Mouse (Mus musculus): ENCODE results near the gene Rpl3. TPM values are rescaled to one million over a fixed set of nuclear protein-coding genes. Genes with fewer than 3 reads are reported as not detected.
A peak's percentile ranks its signal among the peaks of the same experiment; 100 is the strongest.

Rpl3 gene
- polyA plus RNA-seq, 1 experiment from 2014 or later: 1,133 TPM

GRCm38 (mm10) chr15:80083740-80084139 is 7.9 kb downstream of the Rpl3 start:
- H3K9ac ChIP-seq (ENCODE audit: low read depth, low read length): peak overlapping the region; percentile 70
- ATAC-seq: no peak; the same call in 1 of the 2 replicates
- WGBS: under 1% methylated on average over 12 of the region's 12 CpGs
- peaks cover 22% of the 10 kb centered on the region for H3K4me1 ChIP-seq (ENCODE audit: control insufficient read depth, insufficient read depth, low read length)
- no peaks in the 10 kb centered on the region for H3K27me3 ChIP-seq (replicated peaks; ENCODE audit: control insufficient read depth, insufficient read depth, low read length)
- peak overlapping the region; percentile 81 for H3K4me2 ChIP-seq (ENCODE audit: low read depth, low read length)
- peaks cover 3% of the 10 kb centered on the region for H3K9me3 ChIP-seq (ENCODE audit: control insufficient read depth, low read length)
- peak overlapping the region; percentile 93 for H3K27ac ChIP-seq (ENCODE audit: low read length)
- H3K36me3 ChIP-seq (ENCODE audit: control insufficient read depth, insufficient read depth, low read length): peaks cover 12% of the 10 kb centered on the region
- H3K4me3 ChIP-seq (ENCODE audit: low read length): peak overlapping the region; percentile 89

GRCm38 (mm10) chr15:80083276-80083731 is 8.4 kb downstream of the Rpl3 start:
- H3K36me3 ChIP-seq (ENCODE audit: control insufficient read depth, insufficient read depth, low read length): peaks cover 16% of the 10 kb centered on the region
- peak overlapping the region; percentile 93 for H3K27ac ChIP-seq (ENCODE audit: low read length)
- peak overlapping the region; percentile 89 for H3K4me3 ChIP-seq (ENCODE audit: low read length)
- H3K4me1 ChIP-seq (ENCODE audit: control insufficient read depth, insufficient read depth, low read length): peaks cover 22% of the 10 kb centered on the region
- peaks cover 3% of the 10 kb centered on the region for H3K9me3 ChIP-seq (ENCODE audit: control insufficient read depth, low read length)
- peak; percentile 94 for ATAC-seq
- H3K27me3 ChIP-seq (replicated peaks; ENCODE audit: control insufficient read depth, insufficient read depth, low read length): no peaks in the 10 kb centered on the region
- peak overlapping the region; percentile 81 for H3K4me2 ChIP-seq (ENCODE audit: low read depth, low read length)
- peak overlapping the region; percentile 97 for H3K9ac ChIP-seq (ENCODE audit: low read depth, low read length)
- WGBS: under 1% methylated on average over 30 of the region's 30 CpGs

- Histone ChIP-seq H3K36me3 (ENCODE audit: control insufficient read depth, insufficient read depth, low read length) (peaks cover 18% of the 10 kb centered on the region), H3K4me3 (ENCODE audit: low read length) (peak overlapping the region; percentile 89), H3K4me2 (ENCODE audit: low read depth, low read length) (peak overlapping the region; percentile 76), H3K9ac (ENCODE audit: low read depth, low read length) (peak overlapping the region; percentile 97), H3K4me1 (ENCODE audit: control insufficient read depth, insufficient read depth, low read length) (peaks cover 22% of the 10 kb centered on the region), H3K27ac (ENCODE audit: low read length) (peak overlapping the region; percentile 91), H3K9me3 (ENCODE audit: control insufficient read depth, low read length) (peaks cover 3% of the 10 kb centered on the region), H3K27me3 (replicated peaks; ENCODE audit: control insufficient read depth, insufficient read depth, low read length) (no peaks in the 10 kb centered on the region)
- ATAC-seq: peak; percentile 45
- under 1% methylated on average over 21 of the region's 21 CpGs for whole genome bisulfite sequencing
Observed at GRCm38 (mm10) chr15:80082661-80083275, 8.9 kb downstream of the Rpl3 start.

GRCm38 (mm10) chr15:80081801-80082546 is 9.7 kb downstream of the Rpl3 start:
- Histone ChIP-seq H3K4me1 (ENCODE audit: control insufficient read depth, insufficient read depth, low read length) (peaks cover 22% of the 10 kb centered on the region), H3K9me3 (ENCODE audit: control insufficient read depth, low read length) (peaks cover 3% of the 10 kb centered on the region), H3K4me2 (ENCODE audit: low read depth, low read length) (peak overlapping the region; percentile 76), H3K36me3 (ENCODE audit: control insufficient read depth, insufficient read depth, low read length) (peaks cover 18% of the 10 kb centered on the region), H3K27me3 (replicated peaks; ENCODE audit: control insufficient read depth, insufficient read depth, low read length) (no peaks in the 10 kb centered on the region), H3K27ac (ENCODE audit: low read length) (peak overlapping the region; percentile 91), H3K4me3 (ENCODE audit: low read length) (peak overlapping the region; percentile 89), H3K9ac (ENCODE audit: low read depth, low read length) (peak overlapping the region; percentile 97)
- ATAC-seq: no peak
- WGBS: 5% methylated on average over 11 of the region's 11 CpGs

GRCm38 (mm10) chr15:80080711-80081615 is 10.7 kb downstream of the Rpl3 start:
- Histone ChIP-seq H3K9ac (ENCODE audit: low read depth, low read length) (peak overlapping the region; percentile 97), H3K9me3 (ENCODE audit: control insufficient read depth, low read length) (no peaks in the 10 kb centered on the region), H3K36me3 (ENCODE audit: control insufficient read depth, insufficient read depth, low read length) (peaks cover 18% of the 10 kb centered on the region), H3K4me2 (ENCODE audit: low read depth, low read length) (peak overlapping the region; percentile 76), H3K27me3 (replicated peaks; ENCODE audit: control insufficient read depth, insufficient read depth, low read length) (no peaks in the 10 kb centered on the region), H3K4me1 (ENCODE audit: control insufficient read depth, insufficient read depth, low read length) (peaks cover 22% of the 10 kb centered on the region), H3K4me3 (ENCODE audit: low read length) (peak overlapping the region; percentile 89), H3K27ac (ENCODE audit: low read length) (peak overlapping the region; percentile 2)
- no peak for ATAC-seq
- 47% methylated on average over 9 of the region's 9 CpGs for WGBS

GRCm38 (mm10) chr15:80079954-80080353 is 11.7 kb downstream of the Rpl3 start:
- Histone ChIP-seq H3K27ac (ENCODE audit: low read length) (no peak overlapping the region), H3K9ac (ENCODE audit: low read depth, low read length) (no peak overlapping the region; the same call in 1 of the 2 replicates), H3K27me3 (replicated peaks; ENCODE audit: control insufficient read depth, insufficient read depth, low read length) (no peaks in the 10 kb centered on the region), H3K4me1 (ENCODE audit: control insufficient read depth, insufficient read depth, low read length) (peaks cover 25% of the 10 kb centered on the region), H3K4me3 (ENCODE audit: low read length) (peak overlapping the region; percentile 89), H3K9me3 (ENCODE audit: control insufficient read depth, low read length) (no peaks in the 10 kb centered on the region), H3K4me2 (ENCODE audit: low read depth, low read length) (peak overlapping the region; percentile 76), H3K36me3 (ENCODE audit: control insufficient read depth, insufficient read depth, low read length) (peaks cover 18% of the 10 kb centered on the region)
- WGBS: 61% methylated on average over 3 of the region's 3 CpGs
- no peak for ATAC-seq

- Histone ChIP-seq H3K4me3 (ENCODE audit: low read length) (no peak overlapping the region), H3K27ac (ENCODE audit: low read length) (no peak overlapping the region), H3K9me3 (ENCODE audit: control insufficient read depth, low read length) (no peaks in the 10 kb centered on the region), H3K9ac (ENCODE audit: low read depth, low read length) (no peak overlapping the region), H3K36me3 (ENCODE audit: control insufficient read depth, insufficient read depth, low read length) (peaks cover 18% of the 10 kb centered on the region), H3K4me1 (ENCODE audit: control insufficient read depth, insufficient read depth, low read length) (peaks cover 29% of the 10 kb centered on the region), H3K27me3 (replicated peaks; ENCODE audit: control insufficient read depth, insufficient read depth, low read length) (no peaks in the 10 kb centered on the region), H3K4me2 (ENCODE audit: low read depth, low read length) (no peak overlapping the region)
- ATAC-seq: no peak
- WGBS: 83% methylated on average over 5 of the region's 5 CpGs
Observed at GRCm38 (mm10) chr15:80079129-80079668, 12.5 kb downstream of the Rpl3 start.

GRCm38 (mm10) chr15:80078058-80078814 is 13.4 kb downstream of the Rpl3 start:
- WGBS: 66% methylated on average over 11 of the region's 11 CpGs
- Histone ChIP-seq H3K4me1 (ENCODE audit: control insufficient read depth, insufficient read depth, low read length) (peaks cover 29% of the 10 kb centered on the region), H3K36me3 (ENCODE audit: control insufficient read depth, insufficient read depth, low read length) (peaks cover 18% of the 10 kb centered on the region), H3K4me2 (ENCODE audit: low read depth, low read length) (no peak overlapping the region), H3K9me3 (ENCODE audit: control insufficient read depth, low read length) (no peaks in the 10 kb centered on the region), H3K9ac (ENCODE audit: low read depth, low read length) (no peak overlapping the region), H3K27ac (ENCODE audit: low read length) (peak overlapping the region; percentile 19), H3K27me3 (replicated peaks; ENCODE audit: control insufficient read depth, insufficient read depth, low read length) (no peaks in the 10 kb centered on the region), H3K4me3 (ENCODE audit: low read length) (no peak overlapping the region)
- ATAC-seq: no peak
